Mouse (Mus musculus): ENCODE measurements around the gene Trmt10b. TPM values are rescaled to one million over a fixed set of nuclear protein-coding genes. Genes with fewer than 3 reads are reported as not detected.
A peak's percentile ranks its signal among the peaks of the same experiment; 100 is the strongest.

Gene Trmt10b
- polyA plus RNA-seq (2014; fragmentation: Nextera tagmentation; extraction: Ambion mirVana), result 27.0 and 27.5 TPM in 2 replicates

GRCm38 (mm10) chr4:45296662-45297564, at the start of gene Trmt10b:
Gene Trmt10b, plus strand, starts transcription at chr4:45297127.
- Histone ChIP-seq H3K4me2 (ENCODE audit: low read depth, low read length) (peak within 1 kb of the TSS; percentile 67), H3K4me1 (ENCODE audit: control insufficient read depth, insufficient read depth, low read length) (peaks cover 5% of the 10 kb centered on the region; the same call in 1 of the 2 replicates), H3K36me3 (ENCODE audit: control insufficient read depth, insufficient read depth, low read length) (peaks cover 12% of the 10 kb centered on the region; the same call in 1 of the 2 replicates), H3K4me3 (ENCODE audit: low read depth, low read length) (peak within 1 kb of the TSS; percentile 86), H3K9me3 (ENCODE audit: control insufficient read depth, low read length) (no peaks in the 10 kb centered on the region), H3K9ac (replicated peaks; ENCODE audit: low read depth, low read length) (peak within 1 kb of the TSS; percentile 73), H3K27me3 (ENCODE audit: control insufficient read depth, insufficient read depth, low read length) (peaks cover 3% of the 10 kb centered on the region; the same call in 1 of the 2 replicates), H3K27ac (ENCODE audit: low read depth, low read length) (no peak within 1 kb of the TSS)
- 23% methylated on average over 27 of the region's 27 CpGs for WGBS
- peak; percentile 92 for ATAC-seq (ENCODE audit: low read depth)

GRCm38 (mm10) chr4:45251265-45251664, 45.7 kb upstream of the Trmt10b start:
- no peak for ATAC-seq (ENCODE audit: low read depth)
- Histone ChIP-seq H3K27ac (ENCODE audit: low read depth, low read length) (no peak overlapping the region), H3K36me3 (ENCODE audit: control insufficient read depth, insufficient read depth, low read length) (no peaks in the 10 kb centered on the region), H3K27me3 (ENCODE audit: control insufficient read depth, insufficient read depth, low read length) (no peaks in the 10 kb centered on the region), H3K4me3 (ENCODE audit: low read depth, low read length) (no peak overlapping the region), H3K4me2 (ENCODE audit: low read depth, low read length) (no peak overlapping the region), H3K4me1 (ENCODE audit: control insufficient read depth, insufficient read depth, low read length) (peaks cover 7% of the 10 kb centered on the region; the same call in 1 of the 2 replicates), H3K9ac (replicated peaks; ENCODE audit: low read depth, low read length) (no peak overlapping the region), H3K9me3 (ENCODE audit: control insufficient read depth, low read length) (no peaks in the 10 kb centered on the region)
- 49% methylated on average over 8 of the region's 8 CpGs for WGBS

GRCm38 (mm10) chr4:45252861-45253262, 44.1 kb upstream of the Trmt10b start:
- Histone ChIP-seq H3K9ac (replicated peaks; ENCODE audit: low read depth, low read length) (no peak overlapping the region), H3K36me3 (ENCODE audit: control insufficient read depth, insufficient read depth, low read length) (no peaks in the 10 kb centered on the region), H3K9me3 (ENCODE audit: control insufficient read depth, low read length) (no peaks in the 10 kb centered on the region), H3K4me1 (ENCODE audit: control insufficient read depth, insufficient read depth, low read length) (peaks cover 7% of the 10 kb centered on the region; the same call in 1 of the 2 replicates), H3K27me3 (ENCODE audit: control insufficient read depth, insufficient read depth, low read length) (no peaks in the 10 kb centered on the region), H3K4me2 (ENCODE audit: low read depth, low read length) (no peak overlapping the region), H3K4me3 (ENCODE audit: low read depth, low read length) (no peak overlapping the region), H3K27ac (ENCODE audit: low read depth, low read length) (no peak overlapping the region)
- 24% methylated on average over 9 of the region's 9 CpGs for WGBS
- ATAC-seq (ENCODE audit: low read depth), result no peak

GRCm38 (mm10) chr4:45253839-45254601, 42.9 kb upstream of the Trmt10b start:
- no peaks in the 10 kb centered on the region for H3K27me3 ChIP-seq (ENCODE audit: control insufficient read depth, insufficient read depth, low read length)
- no peak overlapping the region for H3K9ac ChIP-seq (replicated peaks; ENCODE audit: low read depth, low read length)
- no peaks in the 10 kb centered on the region for H3K9me3 ChIP-seq (ENCODE audit: control insufficient read depth, low read length)
- no peaks in the 10 kb centered on the region for H3K36me3 ChIP-seq (ENCODE audit: control insufficient read depth, insufficient read depth, low read length)
- peak; percentile 63; the same call in 1 of the 2 replicates for ATAC-seq (ENCODE audit: low read depth)
- H3K27ac ChIP-seq (ENCODE audit: low read depth, low read length), result no peak overlapping the region
- H3K4me1 ChIP-seq (ENCODE audit: control insufficient read depth, insufficient read depth, low read length), result peaks cover 7% of the 10 kb centered on the region; the same call in 1 of the 2 replicates
- H3K4me3 ChIP-seq (ENCODE audit: low read depth, low read length), result no peak overlapping the region
- 41% methylated on average over 11 of the region's 11 CpGs for WGBS
- H3K4me2 ChIP-seq (ENCODE audit: low read depth, low read length), result no peak overlapping the region

- no peak overlapping the region for H3K4me3 ChIP-seq (ENCODE audit: low read depth, low read length)
- 70% methylated on average over 4 of the region's 4 CpGs for WGBS
- H3K4me1 ChIP-seq (ENCODE audit: control insufficient read depth, insufficient read depth, low read length), result no peaks in the 10 kb centered on the region
- H3K9me3 ChIP-seq (ENCODE audit: control insufficient read depth, low read length), result no peaks in the 10 kb centered on the region
- no peak for ATAC-seq (ENCODE audit: low read depth)
- H3K36me3 ChIP-seq (ENCODE audit: control insufficient read depth, insufficient read depth, low read length), result no peaks in the 10 kb centered on the region
- no peak overlapping the region for H3K9ac ChIP-seq (replicated peaks; ENCODE audit: low read depth, low read length)
- no peaks in the 10 kb centered on the region for H3K27me3 ChIP-seq (ENCODE audit: control insufficient read depth, insufficient read depth, low read length)
- no peak overlapping the region for H3K4me2 ChIP-seq (ENCODE audit: low read depth, low read length)
- H3K27ac ChIP-seq (ENCODE audit: low read depth, low read length), result no peak overlapping the region
Measured at GRCm38 (mm10) chr4:45259232-45259832, 37.6 kb upstream of the Trmt10b start.

GRCm38 (mm10) chr4:45261551-45261950, 35.4 kb upstream of the Trmt10b start:
- no peak overlapping the region for H3K27ac ChIP-seq (ENCODE audit: low read depth, low read length)
- H3K9me3 ChIP-seq (ENCODE audit: control insufficient read depth, low read length), result no peaks in the 10 kb centered on the region
- no peak overlapping the region for H3K9ac ChIP-seq (replicated peaks; ENCODE audit: low read depth, low read length)
- WGBS, result 88% methylated on average over 4 of the region's 4 CpGs
- no peak overlapping the region for H3K4me2 ChIP-seq (ENCODE audit: low read depth, low read length)
- H3K36me3 ChIP-seq (ENCODE audit: control insufficient read depth, insufficient read depth, low read length), result no peaks in the 10 kb centered on the region
- no peak for ATAC-seq (ENCODE audit: low read depth)
- H3K27me3 ChIP-seq (ENCODE audit: control insufficient read depth, insufficient read depth, low read length), result no peaks in the 10 kb centered on the region
- H3K4me3 ChIP-seq (ENCODE audit: low read depth, low read length), result no peak overlapping the region
- no peaks in the 10 kb centered on the region for H3K4me1 ChIP-seq (ENCODE audit: control insufficient read depth, insufficient read depth, low read length)

- WGBS, result 85% methylated on average over 3 of the region's 3 CpGs
- Histone ChIP-seq H3K4me1 (ENCODE audit: control insufficient read depth, insufficient read depth, low read length) (0 out of 2 replicates have a peak, but pooled peaks cover 3% of the 10 kb centered on the region), H3K27me3 (ENCODE audit: control insufficient read depth, insufficient read depth, low read length) (no peaks in the 10 kb centered on the region), H3K4me3 (ENCODE audit: low read depth, low read length) (no peak overlapping the region), H3K27ac (ENCODE audit: low read depth, low read length) (no peak overlapping the region), H3K9me3 (ENCODE audit: control insufficient read depth, low read length) (no peaks in the 10 kb centered on the region), H3K36me3 (ENCODE audit: control insufficient read depth, insufficient read depth, low read length) (no peaks in the 10 kb centered on the region), H3K4me2 (ENCODE audit: low read depth, low read length) (no peak overlapping the region), H3K9ac (replicated peaks; ENCODE audit: low read depth, low read length) (no peak overlapping the region)
- no peak for ATAC-seq (ENCODE audit: low read depth)
Measured at GRCm38 (mm10) chr4:45267883-45268282, 29.0 kb upstream of the Trmt10b start.

- Histone ChIP-seq H3K4me2 (ENCODE audit: low read depth, low read length) (no peak overlapping the region), H3K4me1 (ENCODE audit: control insufficient read depth, insufficient read depth, low read length) (0 out of 2 replicates have a peak, but pooled peaks cover 3% of the 10 kb centered on the region), H3K27ac (ENCODE audit: low read depth, low read length) (peak overlapping the region; percentile 16; the same call in 1 of the 2 replicates), H3K27me3 (ENCODE audit: control insufficient read depth, insufficient read depth, low read length) (no peaks in the 10 kb centered on the region), H3K9ac (replicated peaks; ENCODE audit: low read depth, low read length) (no peak overlapping the region), H3K36me3 (ENCODE audit: control insufficient read depth, insufficient read depth, low read length) (no peaks in the 10 kb centered on the region), H3K9me3 (ENCODE audit: control insufficient read depth, low read length) (no peaks in the 10 kb centered on the region), H3K4me3 (ENCODE audit: low read depth, low read length) (no peak overlapping the region)
- 50% methylated on average over 10 of the region's 10 CpGs for WGBS
- ATAC-seq (ENCODE audit: low read depth), result peak; percentile 94
Measured at GRCm38 (mm10) chr4:45271041-45271452, 25.9 kb upstream of the Trmt10b start.
